Mouse (Mus musculus) kidney, adult 2 months (tissue): ENCODE measurements around the gene Ivd.

Experiments used
- CTCF ChIP-seq: fragments of 200-500 bp; conservative IDR thresholded peaks from 2 replicates; pipeline ENCODE4 v1.5.1; 2011; ENCODE audit warnings: low read depth, mild to moderate bottlenecking, control low read depth, low read length, moderate library complexity, mixed read lengths; ENCODE audit not compliant: insufficient read depth, insufficient read length
- POLR2A ChIP-seq: fragments of 200-500 bp; IDR thresholded peaks from one replicate; pipeline ENCODE4 v1.6.1; 2011; ENCODE audit warnings: low read depth, low read length, control low read depth

DNA sequence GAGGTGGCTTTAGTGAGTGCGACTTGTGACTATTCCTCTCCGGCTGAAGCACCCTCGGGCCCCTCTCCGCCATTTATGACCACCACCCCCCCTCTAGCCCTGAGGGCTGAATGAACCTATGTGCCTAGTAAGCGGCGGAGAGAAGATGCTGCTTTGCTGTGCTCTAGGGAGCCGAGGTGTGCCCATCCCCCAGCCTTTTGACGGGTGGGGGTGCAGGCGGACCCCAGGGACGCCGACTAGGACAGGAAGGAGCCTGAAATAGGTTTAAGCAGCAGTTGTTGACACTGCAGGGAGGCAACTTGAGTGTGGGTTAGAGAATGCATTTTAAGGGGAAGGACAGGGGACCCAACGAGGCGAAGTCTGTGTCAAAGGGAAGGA lies 35.1 kb downstream of the Ivd start:
- TF ChIP-seq POLR2A: no peak
- no peak for TF ChIP-seq CTCF
